Mouse (Mus musculus) embryonic facial prominence, embryonic 11.5 days (tissue): ENCODE data around the gene Mrgprh. TPM values are rescaled to one million over a fixed set of nuclear protein-coding genes. Genes with fewer than 3 reads are reported as not detected.

Experiments
- ATAC-seq: fragments of 200-750 bp; cut with Nextera tagmentation; replicated peaks from 2 replicates; pipeline ENCODE4 v1.8.0; 2017; ENCODE audit warnings: low read depth; ENCODE audit not compliant: insufficient number of reproducible peaks, low FRiP score, low TSS enrichment
- DNase-seq: peaks from one replicate; pipeline ENCODE4 v3.0.0-alpha.2; 2015; ENCODE audit warnings: low spot score
- H3K27ac ChIP-seq: fragments of 300-500 bp; sonication (generic); replicated peaks from 2 replicates; pipeline ENCODE4 v1.5.1; 2014; ENCODE audit warnings: mild to moderate bottlenecking, low read depth, low read length, control low read depth
- H3K27me3 ChIP-seq: fragments of 300-500 bp; sonication (generic); 2 replicates; pipeline ENCODE4 v1.6.1; 2014; ENCODE audit warnings: mild to moderate bottlenecking, low read length, moderate library complexity, mixed read lengths; ENCODE audit not compliant: control insufficient read depth, insufficient read depth
- H3K36me3 ChIP-seq: fragments of 300-500 bp; sonication (generic); replicated peaks from 2 replicates; pipeline ENCODE4 v1.6.1; 2014; ENCODE audit warnings: low read depth, mild to moderate bottlenecking, low read length, moderate library complexity, mixed read lengths; ENCODE audit not compliant: control insufficient read depth, insufficient read depth
- H3K4me1 ChIP-seq: fragments of 300-500 bp; sonication (generic); 2 replicates; pipeline ENCODE4 v1.6.1; 2014; ENCODE audit warnings: low read length, mixed read lengths; ENCODE audit not compliant: control insufficient read depth, insufficient read depth
- H3K4me2 ChIP-seq: fragments of 300-500 bp; sonication (generic); 2 replicates; pipeline ENCODE4 v1.6.1; 2014; ENCODE audit warnings: low read depth, mild to moderate bottlenecking, control low read depth, low read length, moderate library complexity
- H3K4me3 ChIP-seq: fragments of 300-500 bp; sonication (generic); 2 replicates; pipeline ENCODE4 v1.5.1; 2014; ENCODE audit warnings: low read depth, low read length, control low read depth
- H3K9ac ChIP-seq: fragments of 300-500 bp; sonication (generic); replicated peaks from 2 replicates; pipeline ENCODE4 v1.6.1; 2014; ENCODE audit warnings: mild to moderate bottlenecking, control low read depth, low read length
- H3K9me3 ChIP-seq: fragments of 300-500 bp; sonication (generic); replicated peaks from 2 replicates; pipeline ENCODE4 v1.6.1; 2016; ENCODE audit warnings: mild to moderate bottlenecking, low read length, inconsistent platforms, mixed read lengths; ENCODE audit not compliant: control insufficient read depth
- WGBS: fragments of 180-500 bp; shearing (Covaris S2); extraction: QIAGEN DNeasy Blood & Tissue Kit; methylation state at CpG from one replicate; pipeline ENCODE4 v1.1.7; 2014; 5-methylcytosine and 5-hydroxymethylcytosine counted together
- polyA plus RNA-seq: library from polyadenylated mRNA; unstranded; fragments of >200 nt; fragmentation: Nextera tagmentation; extraction: Ambion mirVana; gene quantifications from 2 replicates; pipeline ENCODE4 v1.2.1, GENCODE M21; 2014

Gene Mrgprh
- polyA plus RNA-seq, 1 experiment from 2014 or later, result not detected

- H3K4me2 ChIP-seq, result no peak within 1 kb of the TSS
- H3K4me1 ChIP-seq, result no peaks in the 10 kb centered on the region
- 74% methylated on average over 35 of the region's 35 CpGs for WGBS
- DNase-seq (no peak), ATAC-seq (no peak)
- H3K36me3 ChIP-seq, result peaks cover 11% of the 10 kb centered on the region
- H3K27me3 ChIP-seq, result no peaks in the 10 kb centered on the region
- H3K4me3 ChIP-seq, result no peak within 1 kb of the TSS
- H3K9ac ChIP-seq, result no peak within 1 kb of the TSS
- no peak within 1 kb of the TSS for H3K27ac ChIP-seq
- H3K9me3 ChIP-seq, result no peaks in the 10 kb centered on the region
These were observed 33.8 kb downstream of the Mrgprh start, which contains the start of gene Pnldc1 for GRCm38 (mm10) chr17:12909361-12910280. Gene Pnldc1, minus strand, starts transcription at chr17:12910230.

DNA sequence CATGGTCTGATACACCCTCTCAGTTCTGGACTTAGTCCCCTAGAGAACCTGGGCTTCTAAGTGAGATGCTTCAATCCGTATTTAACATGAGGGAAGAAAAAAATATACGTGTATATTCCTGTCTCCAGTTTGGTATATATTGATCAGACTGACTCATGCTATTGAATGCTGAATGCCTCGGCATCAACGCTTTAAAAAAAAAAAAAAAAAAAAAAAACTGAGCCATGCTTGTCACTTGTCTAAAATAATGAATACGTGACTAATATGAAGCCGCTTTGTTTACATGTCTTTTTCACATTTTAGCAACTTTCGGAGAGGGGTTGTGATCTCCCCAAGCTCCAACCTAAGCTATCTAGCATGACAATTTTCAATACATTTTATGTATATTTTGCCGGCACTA lies 34.6 kb downstream of the Mrgprh start:
- no peak for ATAC-seq
- H3K27me3 ChIP-seq, result no peaks in the 10 kb centered on the region
- no peaks in the 10 kb centered on the region for H3K4me1 ChIP-seq
- 90% methylated on average over 8 of the region's 8 CpGs for WGBS
- peaks cover 11% of the 10 kb centered on the region for H3K36me3 ChIP-seq
- H3K4me3 ChIP-seq, result no peak overlapping the region
- no peak overlapping the region for H3K9ac ChIP-seq
- H3K27ac ChIP-seq, result no peak overlapping the region
- DNase-seq, result no peak
- no peaks in the 10 kb centered on the region for H3K9me3 ChIP-seq
- H3K4me2 ChIP-seq, result no peak overlapping the region

GRCm38 (mm10) chr17:12915488-12915880 lies 39.6 kb downstream of the Mrgprh start, which contains the start of gene Tcp1:
Gene Tcp1, plus strand, starts transcription at chr17:12915701.
- H3K4me2 ChIP-seq, result peak within 1 kb of the TSS; percentile 56
- H3K27me3 ChIP-seq, result no peaks in the 10 kb centered on the region
- DNase-seq, result no peak
- ATAC-seq, result no peak
- no peaks in the 10 kb centered on the region for H3K9me3 ChIP-seq
- peak within 1 kb of the TSS; percentile 95 for H3K9ac ChIP-seq
- peak within 1 kb of the TSS; percentile 89 for H3K4me3 ChIP-seq
- WGBS, result under 1% methylated on average over 18 of the region's 18 CpGs
- peaks cover 11% of the 10 kb centered on the region for H3K36me3 ChIP-seq
- H3K27ac ChIP-seq, result peak within 1 kb of the TSS; percentile 79
- no peaks in the 10 kb centered on the region for H3K4me1 ChIP-seq

- peak within 1 kb of the TSS; percentile 95 for H3K9ac ChIP-seq
- no peaks in the 10 kb centered on the region for H3K27me3 ChIP-seq
- 0% methylated on average over 56 of the region's 56 CpGs for WGBS
- peak within 1 kb of the TSS; percentile 79 for H3K27ac ChIP-seq
- peak; percentile 99 for ATAC-seq
- H3K4me3 ChIP-seq, result peak within 1 kb of the TSS; percentile 89
- peak within 1 kb of the TSS; percentile 56 for H3K4me2 ChIP-seq
- H3K4me1 ChIP-seq, result no peaks in the 10 kb centered on the region
- peak; percentile 100 for DNase-seq
- H3K9me3 ChIP-seq, result no peaks in the 10 kb centered on the region
- peaks cover 8% of the 10 kb centered on the region for H3K36me3 ChIP-seq
These were observed 40.2 kb downstream of the Mrgprh start, which contains the start of gene Mrpl18 for GRCm38 (mm10) chr17:12915881-12916583. Gene Mrpl18, minus strand, starts transcription at chr17:12916345.

DNA sequence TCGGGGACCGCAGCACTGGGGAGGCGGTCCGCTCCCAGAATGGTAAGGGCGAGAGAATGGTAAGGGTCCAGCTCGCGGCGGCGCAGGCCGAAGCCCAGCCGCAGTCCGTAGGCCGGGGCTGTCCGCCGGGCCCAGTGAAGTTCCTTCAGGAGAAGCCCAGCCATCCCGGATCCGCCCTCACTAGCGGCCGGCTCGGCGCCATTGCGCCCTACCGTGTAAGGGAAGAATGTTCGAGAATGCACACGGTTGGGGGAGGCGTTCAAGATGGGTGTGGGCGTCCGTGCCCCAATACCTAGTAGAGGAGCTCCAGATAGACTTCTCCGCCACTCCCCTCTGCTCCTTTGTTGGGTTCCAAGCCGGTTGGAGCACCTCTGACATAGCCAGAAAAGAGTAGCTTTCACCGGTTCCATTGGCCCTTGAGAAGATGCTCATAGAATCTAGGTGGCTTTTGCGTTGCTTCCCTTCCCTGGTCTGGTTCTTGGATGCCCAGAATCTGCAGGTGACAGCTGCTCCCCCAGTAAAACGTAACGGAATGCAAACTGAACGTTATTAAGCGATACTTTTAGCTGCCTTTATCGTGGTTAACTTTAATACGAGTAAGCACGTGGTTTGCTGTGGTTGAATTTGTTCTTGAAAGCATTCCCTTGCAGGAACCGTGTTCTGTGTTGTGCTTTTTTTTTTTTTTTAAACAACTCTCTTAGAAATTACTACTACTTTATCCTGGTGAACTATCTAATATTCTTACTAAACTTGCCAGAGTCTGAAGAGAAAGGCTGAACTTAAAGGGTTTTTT lies 41.0 kb downstream of the Mrgprh start:
- ATAC-seq (peak; percentile 57), DNase-seq (peak; percentile 40)
- WGBS, result under 1% methylated on average over 40 of the region's 40 CpGs
- Histone ChIP-seq H3K27ac (peak overlapping the region; percentile 79), H3K4me3 (peak overlapping the region; percentile 89), H3K27me3 (no peaks in the 10 kb centered on the region), H3K36me3 (peaks cover 10% of the 10 kb centered on the region), H3K4me1 (no peaks in the 10 kb centered on the region), H3K9me3 (no peaks in the 10 kb centered on the region), H3K9ac (peak overlapping the region; percentile 95), H3K4me2 (peak overlapping the region; percentile 47)

GRCm38 (mm10) chr17:12921073-12921472 lies 45.2 kb downstream of the Mrgprh start:
- Histone ChIP-seq H3K27ac (no peak overlapping the region), H3K36me3 (peaks cover 19% of the 10 kb centered on the region), H3K9me3 (no peaks in the 10 kb centered on the region), H3K27me3 (no peaks in the 10 kb centered on the region), H3K4me3 (no peak overlapping the region), H3K4me2 (no peak overlapping the region), H3K4me1 (no peaks in the 10 kb centered on the region), H3K9ac (no peak overlapping the region)
- ATAC-seq (no peak), DNase-seq (no peak)
- WGBS, result 94% methylated on average over 1 of the region's 1 CpGs

- H3K9ac ChIP-seq, result no peak overlapping the region
- ATAC-seq, result no peak
- H3K27me3 ChIP-seq, result no peaks in the 10 kb centered on the region
- no peak overlapping the region for H3K4me3 ChIP-seq
- peaks cover 19% of the 10 kb centered on the region for H3K36me3 ChIP-seq
- DNase-seq, result no peak
- H3K4me1 ChIP-seq, result no peaks in the 10 kb centered on the region
- 91% methylated on average over 3 of the region's 3 CpGs for WGBS
- no peak overlapping the region for H3K4me2 ChIP-seq
- H3K27ac ChIP-seq, result no peak overlapping the region
- H3K9me3 ChIP-seq, result no peaks in the 10 kb centered on the region
These were observed 49.2 kb downstream of the Mrgprh start for GRCm38 (mm10) chr17:12925001-12925400.
